Comparison of ENCODE assay signal across 7 mouse cellular contexts in genomic region chr11:32227041-32227440, GRCm38 (mm10). TPM values are rescaled to one million over a fixed set of nuclear protein-coding genes. Genes with fewer than 3 reads are reported as not detected.
DNase-seq lines count a peak whose midpoint lies in the region; ATAC-seq and TF ChIP-seq lines count a peak whose summit lies in the region.

No protein-coding gene starts in this region.

- H3K4me2 ChIP-seq in lung, embryonic 14.5 days = peak overlapping the region; percentile 84
- peak overlapping the region; percentile 71 for H3K4me2 ChIP-seq in embryonic facial prominence, embryonic 12.5 days (replicated peaks)
- peak overlapping the region; percentile 86 for H3K4me2 ChIP-seq in intestine, postnatal 0 days (replicated peaks; ENCODE audit: low read depth)

- TF ChIP-seq CTCF in lung, embryonic 14.5 days (IDR thresholded peaks at IDR 0.05; ENCODE audit: low read depth) = no peak
- no peak for TF ChIP-seq CTCF in intestine, postnatal 0 days (IDR thresholded peaks at IDR 0.05; ENCODE audit: low read depth)
- TF ChIP-seq CTCF in olfactory bulb, adult 2 months (IDR thresholded peaks at IDR 0.05; ENCODE audit: insufficient read depth, low read depth, low read length) = no peak

- no peak for TF ChIP-seq POLR2A in olfactory bulb, adult 2 months (IDR thresholded peaks at IDR 0.05; ENCODE audit: insufficient read depth, low read depth, low read length)

- H3K4me3 ChIP-seq in lung, embryonic 14.5 days (ENCODE audit: low read depth, low read length) = peak overlapping the region; percentile 70
- peak overlapping the region; percentile 69 for H3K4me3 ChIP-seq in embryonic facial prominence, embryonic 12.5 days
- H3K4me3 ChIP-seq in intestine, postnatal 0 days (ENCODE audit: low read depth, low read length) = peak overlapping the region; percentile 75
- peak overlapping the region; percentile 81 for H3K4me3 ChIP-seq in olfactory bulb, adult 2 months (ENCODE audit: insufficient read depth, low read depth, low read length)

- no peak for ATAC-seq in lung, embryonic 14.5 days (ENCODE audit: insufficient read depth)
- ATAC-seq in embryonic facial prominence, embryonic 12.5 days (ENCODE audit: insufficient number of reproducible peaks, insufficient read depth, low FRiP score, low TSS enrichment) = no peak
- ATAC-seq in intestine, postnatal 0 days = no peak

- DNase-seq in lung, embryonic 14.5 days = no peak
- no peak for DNase-seq in lung, postnatal 4 days
- no peak for DNase-seq in right cerebral cortex, postnatal 4 days
- DNase-seq in urinary bladder, postnatal 10 days (ENCODE audit: low spot score) = no peak

- H3K9me3 ChIP-seq in lung, embryonic 14.5 days (ENCODE audit: low read depth, low read length) = no peaks in the 10 kb centered on the region
- H3K9me3 ChIP-seq in embryonic facial prominence, embryonic 12.5 days = no peaks in the 10 kb centered on the region
- no peaks in the 10 kb centered on the region for H3K9me3 ChIP-seq in intestine, postnatal 0 days (ENCODE audit: control insufficient read depth)

- H3K27ac ChIP-seq in lung, embryonic 14.5 days (ENCODE audit: low read depth) = peak overlapping the region; percentile 98; the same call in 1 of the 2 replicates
- H3K27ac ChIP-seq in embryonic facial prominence, embryonic 12.5 days = no peak overlapping the region
- H3K27ac ChIP-seq in intestine, postnatal 0 days (ENCODE audit: low read depth, low read length) = peak overlapping the region; percentile 86; the same call in 1 of the 2 replicates
- H3K27ac ChIP-seq in olfactory bulb, adult 2 months (ENCODE audit: insufficient read depth, low read depth, low read length) = no peak overlapping the region

- WGBS in lung, embryonic 14.5 days = 48% methylated on average over 1 of the region's 1 CpGs
- WGBS in embryonic facial prominence, embryonic 12.5 days = 64% methylated on average over 1 of the region's 1 CpGs
- WGBS in intestine, postnatal 0 days = 24% methylated on average over 1 of the region's 1 CpGs
- WGBS in olfactory bulb, adult 2 months = 7% methylated on average over 1 of the region's 1 CpGs

- H3K4me1 ChIP-seq in lung, embryonic 14.5 days (ENCODE audit: insufficient read depth) = peaks cover 32% of the 10 kb centered on the region
- peaks cover 38% of the 10 kb centered on the region for H3K4me1 ChIP-seq in embryonic facial prominence, embryonic 12.5 days
- peaks cover 14% of the 10 kb centered on the region; the same call in 1 of the 2 replicates for H3K4me1 ChIP-seq in intestine, postnatal 0 days (replicated peaks; ENCODE audit: control insufficient read depth, insufficient read depth, low read length)
- peaks cover 25% of the 10 kb centered on the region for H3K4me1 ChIP-seq in olfactory bulb, adult 2 months (ENCODE audit: control insufficient read depth, insufficient read depth, low read length)

- no peaks in the 10 kb centered on the region for H3K27me3 ChIP-seq in lung, embryonic 14.5 days (ENCODE audit: insufficient read depth, low read length)
- H3K27me3 ChIP-seq in embryonic facial prominence, embryonic 12.5 days = peaks cover 4% of the 10 kb centered on the region; the same call in 1 of the 2 replicates
- no peaks in the 10 kb centered on the region for H3K27me3 ChIP-seq in intestine, postnatal 0 days (replicated peaks; ENCODE audit: control insufficient read depth, insufficient read depth, low read length)

- H3K36me3 ChIP-seq in lung, embryonic 14.5 days (ENCODE audit: insufficient read depth) = peaks cover 40% of the 10 kb centered on the region
- H3K36me3 ChIP-seq in embryonic facial prominence, embryonic 12.5 days = peaks cover 33% of the 10 kb centered on the region
- peaks cover 26% of the 10 kb centered on the region for H3K36me3 ChIP-seq in intestine, postnatal 0 days (ENCODE audit: control insufficient read depth, insufficient read depth)

- H3K9ac ChIP-seq in lung, embryonic 14.5 days = peak overlapping the region; percentile 84
- H3K9ac ChIP-seq in embryonic facial prominence, embryonic 12.5 days = peak overlapping the region; percentile 77
- H3K9ac ChIP-seq in intestine, postnatal 0 days (ENCODE audit: low read depth, low read length) = peak overlapping the region; percentile 77

RNA-seq across cellular contexts. Expression of gene Mpg, which starts 0.7 kb away (rescaled TPM):
- 39.6 and 42.2 TPM in 2 replicates for polyA plus RNA-seq in lung, embryonic 14.5 days (2014; fragmentation: Nextera tagmentation; extraction: Ambion mirVana)
- 36.0 and 36.5 TPM in 2 replicates for polyA plus RNA-seq in embryonic facial prominence, embryonic 12.5 days (2016; fragmentation: Nextera tagmentation; extraction: Ambion mirVana)
- polyA plus RNA-seq in intestine, postnatal 0 days (2015; fragmentation: Nextera tagmentation; extraction: Ambion mirVana) = 19.2 and 20.9 TPM in 2 replicates
- polyA plus RNA-seq in olfactory bulb, adult 2 months (2012; ENCODE audit: insufficient read depth, insufficient read length, low replicate concordance, missing spikeins) = not detected in 2 replicates

RNA-seq across cellular contexts. Expression of gene Rhbdf1, which starts 4.9 kb away (rescaled TPM):
- 52.8 and 63.9 TPM in 2 replicates for polyA plus RNA-seq in lung, embryonic 14.5 days (2014; fragmentation: Nextera tagmentation; extraction: Ambion mirVana)
- 46.5 and 49.8 TPM in 2 replicates for polyA plus RNA-seq in embryonic facial prominence, embryonic 12.5 days (2016; fragmentation: Nextera tagmentation; extraction: Ambion mirVana)
- polyA plus RNA-seq in intestine, postnatal 0 days (2015; fragmentation: Nextera tagmentation; extraction: Ambion mirVana) = 20.7 and 26.1 TPM in 2 replicates
- polyA plus RNA-seq in olfactory bulb, adult 2 months (2012; ENCODE audit: insufficient read depth, insufficient read length, low replicate concordance, missing spikeins) = not detected in 2 replicates

RNA-seq across cellular contexts. Expression of gene Snrnp25, which starts 21.8 kb away (rescaled TPM):
- 62.8 and 71.4 TPM in 2 replicates for polyA plus RNA-seq in lung, embryonic 14.5 days (2014; fragmentation: Nextera tagmentation; extraction: Ambion mirVana)
- polyA plus RNA-seq in embryonic facial prominence, embryonic 12.5 days (2016; fragmentation: Nextera tagmentation; extraction: Ambion mirVana) = 69.3 and 71.1 TPM in 2 replicates
- 27.0 and 28.0 TPM in 2 replicates for polyA plus RNA-seq in intestine, postnatal 0 days (2015; fragmentation: Nextera tagmentation; extraction: Ambion mirVana)
- not detected in 2 replicates for polyA plus RNA-seq in olfactory bulb, adult 2 months (2012; ENCODE audit: insufficient read depth, insufficient read length, low replicate concordance, missing spikeins)

RNA-seq across cellular contexts. Expression of gene Il9r, which starts 27.0 kb away (rescaled TPM):
- 0.04 TPM in 1 of 2 replicates, not detected in the other for polyA plus RNA-seq in lung, embryonic 14.5 days (2014; fragmentation: Nextera tagmentation; extraction: Ambion mirVana)
- polyA plus RNA-seq in embryonic facial prominence, embryonic 12.5 days (2016; fragmentation: Nextera tagmentation; extraction: Ambion mirVana) = not detected in 2 replicates
- polyA plus RNA-seq in intestine, postnatal 0 days (2015; fragmentation: Nextera tagmentation; extraction: Ambion mirVana) = not detected in 2 replicates
- not detected in 2 replicates for polyA plus RNA-seq in olfactory bulb, adult 2 months (2012; ENCODE audit: insufficient read depth, insufficient read length, low replicate concordance, missing spikeins)

RNA-seq across cellular contexts. Expression of gene Nprl3, which starts 40.5 kb away (rescaled TPM):
- 44.0 and 46.3 TPM in 2 replicates for polyA plus RNA-seq in lung, embryonic 14.5 days (2014; fragmentation: Nextera tagmentation; extraction: Ambion mirVana)
- polyA plus RNA-seq in embryonic facial prominence, embryonic 12.5 days (2016; fragmentation: Nextera tagmentation; extraction: Ambion mirVana) = 47.9 and 48.2 TPM in 2 replicates
- polyA plus RNA-seq in intestine, postnatal 0 days (2015; fragmentation: Nextera tagmentation; extraction: Ambion mirVana) = 19.8 and 20.7 TPM in 2 replicates
- not detected in 2 replicates for polyA plus RNA-seq in olfactory bulb, adult 2 months (2012; ENCODE audit: insufficient read depth, insufficient read length, low replicate concordance, missing spikeins)

Comparison
In these comparisons a context has a peak if more than half of its experiments do, and no peak if none do; other contexts are left out.
1. H3K27ac ChIP-seq: peak in lung, embryonic 14.5 days (single experiment) and intestine, postnatal 0 days (single experiment); none in embryonic facial prominence, embryonic 12.5 days (single experiment) and olfactory bulb, adult 2 months (single experiment).
2. RNA of gene Mpg, which starts 0.7 kb away (polyA plus RNA-seq): 39.6 to 42.2 TPM in lung, embryonic 14.5 days, 36.0 to 36.5 TPM in embryonic facial prominence, embryonic 12.5 days and 19.2 to 20.9 TPM in intestine, postnatal 0 days; not detected in olfactory bulb, adult 2 months; every median in the first group is over 10 times any median in the second.
3. RNA of gene Snrnp25, which starts 21.8 kb away (polyA plus RNA-seq): 62.8 to 71.4 TPM in lung, embryonic 14.5 days, 69.3 to 71.1 TPM in embryonic facial prominence, embryonic 12.5 days and 27.0 to 28.0 TPM in intestine, postnatal 0 days; not detected in olfactory bulb, adult 2 months; every median in the first group is over 10 times any median in the second.
4. Peak in every context shown above with its lines, with median percentiles within 50 percentile points of each other: H3K4me2 ChIP-seq, H3K4me3 ChIP-seq and H3K9ac ChIP-seq.